Mouse (Mus musculus) intestine, embryonic 15.5 days (tissue): Measurements from ENCODE around the gene Copg1. TPM values are rescaled to one million over a fixed set of nuclear protein-coding genes. Genes with fewer than 3 reads are reported as not detected.
A peak's percentile ranks its signal among the peaks of the same experiment; 100 is the strongest.
"Not testable (repeated sequence)": the region's sequence is repeated elsewhere in the genome, so short reads cannot be mapped to it uniquely, and the experiment has no call there.

ENCODE experiments used
- ATAC-seq: fragments of 200-750 bp; cut with Nextera tagmentation; 2 replicates; pipeline ENCODE4 v1.8.0; 2017; ENCODE audit warnings: moderate TSS enrichment, moderate library complexity
- H3K27ac ChIP-seq: fragments of 300-500 bp; sonication (generic); 2 replicates; pipeline ENCODE4 v1.5.1; 2015; ENCODE audit warnings: mild to moderate bottlenecking, inconsistent platforms
- H3K27me3 ChIP-seq: fragments of 300-500 bp; sonication (generic); replicated peaks from 2 replicates; pipeline ENCODE4 v1.6.1; 2015; ENCODE audit warnings: inconsistent platforms
- H3K36me3 ChIP-seq: fragments of 300-500 bp; sonication (generic); 2 replicates; pipeline ENCODE4 v1.6.1; 2015; ENCODE audit warnings: inconsistent platforms
- H3K4me1 ChIP-seq: fragments of 300-500 bp; sonication (generic); replicated peaks from 2 replicates; pipeline ENCODE4 v1.6.1; 2015; ENCODE audit warnings: inconsistent platforms
- H3K4me2 ChIP-seq: fragments of 300-500 bp; sonication (generic); replicated peaks from 2 replicates; pipeline ENCODE4 v1.6.1; 2015; ENCODE audit warnings: mild to moderate bottlenecking, inconsistent platforms
- H3K4me3 ChIP-seq: fragments of 300-500 bp; sonication (generic); replicated peaks from 2 replicates; pipeline ENCODE4 v1.5.1; 2015; ENCODE audit warnings: inconsistent platforms
- H3K9ac ChIP-seq: fragments of 300-500 bp; sonication (generic); 2 replicates; pipeline ENCODE4 v1.6.1; 2015; ENCODE audit warnings: inconsistent platforms
- H3K9me3 ChIP-seq: fragments of 300-500 bp; sonication (generic); 2 replicates; pipeline ENCODE4 v1.6.1; 2016; ENCODE audit warnings: inconsistent platforms
- WGBS: fragments of 180-500 bp; shearing (Covaris S2); methylation state at CpG from one replicate; pipeline ENCODE4 v1.1.7; 2015; 5-methylcytosine and 5-hydroxymethylcytosine counted together
- polyA plus RNA-seq: library from polyadenylated mRNA; unstranded; fragments of >200 nt; fragmentation: Nextera tagmentation; extraction: Ambion mirVana; gene quantifications from 2 replicates; pipeline ENCODE4 v1.2.1, GENCODE M21; 2015

Copg1 gene
- polyA plus RNA-seq, 1 experiment from 2014 or later: 154 TPM

- ATAC-seq: no peak
- H3K4me2 ChIP-seq: no peak overlapping the region
- WGBS: 71% methylated on average over 5 of the region's 5 CpGs
Measured at GRCm38 (mm10) chr6:87915939-87916338, 28.3 kb downstream of the Copg1 start.

GRCm38 (mm10) chr6:87921201-87921600 is 33.6 kb downstream of the Copg1 start:
- H3K27me3 ChIP-seq: no peaks in the 10 kb centered on the region

More at GRCm38 (mm10) chr6:87915939-87916338, 28.3 kb downstream of the Copg1 start:
- no peaks in the 10 kb centered on the region for H3K9me3 ChIP-seq
- H3K36me3 ChIP-seq: peaks cover 22% of the 10 kb centered on the region
- no peak overlapping the region for H3K9ac ChIP-seq
- peaks cover 11% of the 10 kb centered on the region for H3K4me1 ChIP-seq
- H3K27me3 ChIP-seq: no peaks in the 10 kb centered on the region
- no peak overlapping the region for H3K27ac ChIP-seq
- H3K4me3 ChIP-seq: no peak overlapping the region

GRCm38 (mm10) chr6:87923624-87924023 is 36.0 kb downstream of the Copg1 start:
- Histone ChIP-seq H3K9me3 (no peaks in the 10 kb centered on the region), H3K4me3 (no peak overlapping the region), H3K4me1 (no peaks in the 10 kb centered on the region), H3K9ac (no peak overlapping the region), H3K4me2 (no peak overlapping the region), H3K27ac (no peak overlapping the region), H3K36me3 (peaks cover 21% of the 10 kb centered on the region), H3K27me3 (no peaks in the 10 kb centered on the region)
- no peak for ATAC-seq
- 87% methylated on average over 1 of the region's 1 CpGs for WGBS

More at GRCm38 (mm10) chr6:87921201-87921600, 33.6 kb downstream of the Copg1 start:
- no peak overlapping the region for H3K4me2 ChIP-seq
- peaks cover 19% of the 10 kb centered on the region for H3K36me3 ChIP-seq
- ATAC-seq: no peak
- 86% methylated on average over 4 of the region's 4 CpGs for WGBS
- no peak overlapping the region for H3K9ac ChIP-seq
- no peak overlapping the region for H3K27ac ChIP-seq
- no peaks in the 10 kb centered on the region for H3K4me1 ChIP-seq
- H3K9me3 ChIP-seq: no peaks in the 10 kb centered on the region
- H3K4me3 ChIP-seq: no peak overlapping the region

- Histone ChIP-seq H3K9me3 (no peaks in the 10 kb centered on the region), H3K36me3 (peaks cover 27% of the 10 kb centered on the region), H3K9ac (no peak overlapping the region), H3K4me3 (no peak overlapping the region), H3K4me1 (peaks cover 2% of the 10 kb centered on the region; the same call in 1 of the 2 replicates), H3K27ac (no peak overlapping the region), H3K4me2 (no peak overlapping the region), H3K27me3 (no peaks in the 10 kb centered on the region)
- ATAC-seq: no peak
- 89% methylated on average over 5 of the region's 5 CpGs for WGBS
Measured at GRCm38 (mm10) chr6:87935037-87935436, 47.4 kb downstream of the Copg1 start.

GRCm38 (mm10) chr6:87937178-87937788 is 49.7 kb downstream of the Copg1 start:
- peaks cover 16% of the 10 kb centered on the region for H3K36me3 ChIP-seq
- no peaks in the 10 kb centered on the region for H3K27me3 ChIP-seq
- no peak overlapping the region for H3K27ac ChIP-seq
- H3K4me1 ChIP-seq: peaks cover 2% of the 10 kb centered on the region; the same call in 1 of the 2 replicates
- H3K9ac ChIP-seq: no peak overlapping the region
- peak; percentile 98 for ATAC-seq
- H3K4me2 ChIP-seq: no peak overlapping the region
- H3K9me3 ChIP-seq: no peaks in the 10 kb centered on the region
- WGBS: 38% methylated on average over 19 of the region's 19 CpGs
- H3K4me3 ChIP-seq: no peak overlapping the region

GRCm38 (mm10) chr6:87938941-87939340 is 51.3 kb downstream of the Copg1 start:
- no peak for ATAC-seq
- no peak overlapping the region for H3K4me2 ChIP-seq
- no peak overlapping the region for H3K9ac ChIP-seq
- H3K4me3 ChIP-seq: no peak overlapping the region
- no peak overlapping the region for H3K27ac ChIP-seq
- no peaks in the 10 kb centered on the region for H3K27me3 ChIP-seq
- H3K36me3 ChIP-seq: 0 out of 2 replicates have a peak, but pooled peaks cover 10% of the 10 kb centered on the region
- no peaks in the 10 kb centered on the region for H3K9me3 ChIP-seq
- H3K4me1 ChIP-seq: peaks cover 2% of the 10 kb centered on the region; the same call in 1 of the 2 replicates
- WGBS: 88% methylated on average over 3 of the region's 3 CpGs

- ATAC-seq: no peak
- no peak overlapping the region for H3K4me2 ChIP-seq
- no peak overlapping the region for H3K4me3 ChIP-seq
- peaks cover 2% of the 10 kb centered on the region; the same call in 1 of the 2 replicates for H3K4me1 ChIP-seq
- no peak overlapping the region for H3K27ac ChIP-seq
- no peaks in the 10 kb centered on the region for H3K27me3 ChIP-seq
- no peak overlapping the region for H3K9ac ChIP-seq
- H3K9me3 ChIP-seq: no peaks in the 10 kb centered on the region
- H3K36me3 ChIP-seq: no peaks in the 10 kb centered on the region
- WGBS: 82% methylated on average over 7 of the region's 7 CpGs
Measured at GRCm38 (mm10) chr6:87942179-87942578, 54.6 kb downstream of the Copg1 start.

- H3K9me3 ChIP-seq, H3K36me3 ChIP-seq, H3K4me2 ChIP-seq, H3K27ac ChIP-seq, H3K27me3 ChIP-seq, H3K4me3 ChIP-seq, ATAC-seq, H3K4me1 ChIP-seq, H3K9ac ChIP-seq: not testable (repeated sequence)
- 45% methylated on average over 4 of the region's 4 CpGs for WGBS
Measured at GRCm38 (mm10) chr6:87962457-87962856, 74.8 kb downstream of the Copg1 start.

Other genes starting within 250 kb of the Copg1 start
- gene Aplf, start 215.6 kb upstream of the Copg1 start, polyA plus RNA-seq: 13.3 and 15.1 TPM in 2 replicates
- 0.90 and 1.0 TPM in 2 replicates for gene Efcc1, start 156.9 kb upstream of the Copg1 start, polyA plus RNA-seq
- 1.4 and 2.2 TPM in 2 replicates for gene Gp9, start 109.7 kb upstream of the Copg1 start, polyA plus RNA-seq
- 11.0 and 12.2 TPM in 2 replicates for gene Rab43, start 75.7 kb upstream of the Copg1 start, polyA plus RNA-seq
- gene Gm45140, start 52.0 kb upstream of the Copg1 start, polyA plus RNA-seq: 3.3 and 4.1 TPM in 2 replicates
- gene Isy1, start 49.0 kb upstream of the Copg1 start, polyA plus RNA-seq: 50.7 and 58.1 TPM in 2 replicates
- gene Cnbp, start 36.7 kb upstream of the Copg1 start, polyA plus RNA-seq: 991 and 1,100 TPM in 2 replicates
- gene Hmces, start 26.1 kb downstream of the Copg1 start, polyA plus RNA-seq: 41.0 TPM in 2 replicates
- 23.4 and 29.6 TPM in 2 replicates for gene H1fx, start 93.8 kb downstream of the Copg1 start, polyA plus RNA-seq
- 243 and 244 TPM in 2 replicates for gene Rab7, start 157.5 kb downstream of the Copg1 start, polyA plus RNA-seq
- gene Rpn1, start 196.7 kb downstream of the Copg1 start, polyA plus RNA-seq: 423 and 425 TPM in 2 replicates